Mouse (Mus musculus): ENCODE measurements around the gene Rtbdn.

The Rtbdn gene

DNA sequence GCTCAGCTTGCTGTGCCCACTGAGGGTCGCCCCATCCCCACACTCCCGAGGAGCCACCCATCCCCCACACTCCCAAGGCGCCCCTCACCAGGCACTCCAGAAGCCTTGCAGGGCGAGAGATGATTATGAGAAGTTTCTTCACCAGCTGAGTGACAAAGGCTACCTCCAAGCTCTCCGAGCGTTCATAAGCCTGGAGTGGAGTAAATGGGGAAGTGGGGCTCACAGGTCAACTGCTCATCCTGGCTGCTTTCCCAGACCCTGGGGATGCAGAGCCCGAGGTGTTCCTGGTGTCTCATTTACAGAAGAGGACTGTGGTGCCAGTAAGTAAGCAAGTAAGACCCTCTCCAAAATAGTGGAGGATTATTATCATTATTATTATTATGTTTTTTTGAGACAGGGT lies 21.2 kb upstream of the Rtbdn start:
- DNase-seq = no peak

GRCm38 (mm10) chr8:84927513-84927912 lies 19.3 kb upstream of the Rtbdn start:
- no peak for DNase-seq

DNA sequence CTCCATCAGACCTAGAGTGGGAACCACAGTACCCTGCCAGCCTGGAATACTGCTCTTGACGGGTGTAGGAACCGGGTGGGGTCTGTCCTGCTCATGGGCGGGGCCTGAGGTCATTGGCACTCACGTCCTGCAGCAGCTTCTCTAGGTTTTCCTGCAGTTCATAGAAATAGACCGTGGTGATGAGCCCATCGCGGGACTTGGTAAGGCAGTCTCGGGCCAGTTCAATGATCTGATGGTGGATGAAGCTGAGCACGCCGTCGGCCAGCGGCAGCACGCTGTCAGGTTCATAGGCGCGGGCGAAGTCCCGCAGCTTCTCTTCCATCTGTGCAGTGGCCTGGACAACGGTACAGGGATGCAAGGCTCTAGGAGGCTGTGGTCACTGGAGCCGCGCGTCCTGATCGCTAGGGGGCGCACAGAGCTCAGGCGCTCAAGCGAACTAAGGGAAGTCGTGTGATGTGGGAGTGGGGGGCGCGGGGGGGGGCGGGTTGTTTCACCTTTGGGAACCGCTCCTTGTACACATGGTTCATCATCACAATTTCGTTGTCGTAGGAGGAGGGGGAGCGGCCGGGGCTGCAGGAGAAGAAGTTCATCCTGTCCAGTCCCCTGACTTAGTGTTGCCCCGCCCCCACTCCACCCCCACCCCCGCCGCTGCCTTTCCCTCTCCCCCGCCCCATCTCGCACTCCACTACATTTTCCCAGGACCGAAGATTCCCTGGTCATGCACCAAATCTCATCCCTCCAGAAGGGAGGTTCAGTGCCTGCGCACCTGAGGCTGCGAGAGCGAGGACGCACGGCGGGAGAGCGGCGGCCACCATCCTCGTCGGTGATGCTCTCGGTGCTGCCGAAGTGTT lies 18.1 kb upstream of the Rtbdn start:
- peak; percentile 57 to 63 for DNase-seq

DNA sequence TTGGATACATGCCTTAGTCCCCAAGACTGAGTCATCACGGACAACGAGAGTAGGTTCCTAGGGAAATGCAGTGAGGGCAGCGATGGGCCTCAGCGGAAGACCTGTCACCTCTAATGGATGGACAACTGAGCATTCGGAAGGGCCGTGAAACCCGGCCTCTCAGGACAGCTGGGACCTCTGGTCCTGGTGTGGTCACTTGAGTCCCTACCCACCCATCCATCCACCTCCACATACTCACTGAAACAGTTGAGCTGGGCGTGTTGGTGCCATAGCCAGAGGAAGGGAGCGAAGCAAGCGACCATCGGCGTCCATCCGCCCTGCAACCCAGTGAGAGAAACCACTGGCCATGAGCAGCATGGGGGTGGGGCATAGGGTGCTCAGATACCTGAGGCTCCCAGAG lies 16.2 kb upstream of the Rtbdn start:
- no peak for DNase-seq

DNA sequence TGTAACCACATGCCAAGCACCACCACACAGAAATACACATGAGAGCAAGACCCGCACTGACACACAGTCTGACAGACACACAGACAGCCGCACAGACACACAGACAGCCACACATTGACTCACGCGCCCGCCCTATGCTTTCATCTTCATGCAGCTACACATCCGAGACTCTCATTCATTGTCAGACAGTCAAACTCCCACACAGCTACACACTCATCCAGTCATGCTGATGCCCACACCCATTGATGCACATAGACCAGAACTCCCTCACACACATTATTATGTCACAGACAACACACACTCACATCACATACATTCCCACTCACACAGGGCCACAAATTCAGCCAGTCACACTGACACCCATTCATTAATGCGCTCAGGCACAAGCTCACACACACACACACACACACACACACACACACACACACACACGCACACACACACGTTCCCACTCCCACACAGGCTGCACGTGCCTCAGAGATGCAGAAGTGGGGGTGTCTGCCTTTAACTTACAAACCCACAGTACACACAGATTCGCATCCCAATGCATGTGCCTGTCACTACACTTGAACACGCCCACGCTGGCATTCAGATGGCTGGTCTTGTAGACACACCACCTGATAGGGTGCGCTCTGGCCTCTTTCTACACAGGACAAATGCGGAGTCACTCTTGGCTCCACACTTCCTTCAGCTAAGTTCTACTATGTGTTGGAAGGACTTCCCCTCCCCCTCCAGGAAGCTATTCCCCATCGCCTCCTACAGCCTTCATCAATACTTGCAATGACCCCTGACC lies 12.8 kb upstream of the Rtbdn start:
- no peak for DNase-seq

DNA sequence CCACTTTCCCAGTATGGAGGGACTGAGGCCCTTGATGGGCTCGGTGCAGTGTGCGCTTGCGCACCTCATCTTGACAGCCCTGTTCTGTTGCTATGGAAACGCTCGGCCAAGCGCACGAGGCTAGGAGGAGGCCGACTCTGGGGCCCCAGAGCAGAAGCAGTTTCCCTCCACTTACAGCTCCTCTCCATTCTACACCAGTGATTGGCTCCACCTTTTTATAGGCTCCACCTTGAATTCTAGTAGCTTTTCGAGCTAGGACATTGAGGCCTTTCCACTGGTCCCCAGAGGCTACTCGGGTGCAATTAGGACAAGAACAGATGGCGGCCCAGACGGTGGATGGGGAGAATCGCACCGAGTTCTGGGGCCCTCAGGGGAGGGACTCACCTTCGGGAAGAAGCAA lies 11.9 kb upstream of the Rtbdn start:
- DNase-seq = no peak

DNA sequence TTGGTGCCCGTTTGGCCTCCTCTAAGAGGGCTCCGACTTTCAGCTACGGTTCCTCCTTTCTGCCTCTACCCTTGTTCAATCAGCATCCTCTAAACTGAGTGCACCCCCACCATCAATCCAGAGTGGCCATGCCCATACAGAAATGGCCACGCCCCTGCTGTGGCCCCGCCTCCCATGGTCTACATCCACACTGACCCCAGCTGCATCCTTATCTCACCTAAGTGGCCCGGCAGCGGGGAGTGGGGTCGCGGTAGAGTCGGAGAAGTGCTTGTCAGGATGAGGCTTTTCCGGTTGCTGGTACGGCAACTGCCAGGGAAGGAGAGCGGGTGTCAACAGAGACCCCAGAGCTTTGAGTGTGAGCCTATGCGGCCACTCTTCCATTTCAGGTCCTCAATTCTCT lies 11.3 kb upstream of the Rtbdn start:
- DNase-seq = no peak

DNA sequence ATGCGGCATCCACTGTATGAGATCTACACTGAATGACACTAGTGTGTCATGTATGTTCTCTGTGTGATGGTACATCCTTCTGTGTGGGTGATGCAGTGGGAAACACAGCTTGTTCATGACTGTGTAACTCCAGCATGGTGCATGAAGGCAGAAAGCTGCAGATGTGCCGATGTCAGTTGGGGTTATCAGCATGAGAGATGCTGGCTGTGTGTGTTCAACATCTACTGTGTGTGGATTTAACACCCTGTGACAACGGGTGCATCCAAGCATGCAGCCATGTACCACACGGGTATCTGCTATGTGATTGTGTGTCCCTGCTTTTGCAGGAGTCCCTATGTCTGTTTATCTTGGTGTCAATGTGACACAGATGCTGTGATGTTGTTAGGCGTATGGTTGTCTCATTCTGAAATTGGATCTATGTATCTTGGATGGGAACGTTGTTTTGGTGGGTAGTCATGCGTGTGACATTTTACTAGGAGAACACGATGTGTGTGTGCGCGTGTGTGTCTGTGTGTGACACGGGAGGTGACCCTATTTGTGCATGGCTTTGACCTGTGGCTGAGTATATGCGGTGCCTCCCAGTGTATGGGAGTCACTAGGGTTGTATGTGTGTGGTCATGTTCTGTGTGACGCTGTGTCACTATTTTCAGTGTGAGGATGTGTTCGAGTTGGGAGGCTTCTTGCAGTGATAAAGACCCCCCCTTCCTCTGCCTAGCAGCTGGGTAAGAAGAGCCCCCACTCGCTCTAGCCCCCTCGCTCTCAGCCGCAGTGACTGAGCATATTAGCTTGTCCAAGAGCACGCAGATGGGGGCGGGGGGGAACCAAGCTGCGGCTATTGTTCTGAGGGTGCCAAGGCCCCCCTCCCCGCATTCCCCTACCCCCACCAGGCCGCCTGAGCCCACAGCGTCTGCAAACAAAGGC lies 10.5 kb upstream of the Rtbdn start:
- DNase-seq = no peak

GRCm38 (mm10) chr8:84936962-84937546 lies 9.7 kb upstream of the Rtbdn start, which contains the start of gene Mast1:
Gene Mast1 (minus strand): TSS chr8:84937359.
- DNase-seq = peak; percentile 34 to 43

GRCm38 (mm10) chr8:84937620-84938485 lies 8.9 kb upstream of the Rtbdn start:
- no peak for DNase-seq

DNA sequence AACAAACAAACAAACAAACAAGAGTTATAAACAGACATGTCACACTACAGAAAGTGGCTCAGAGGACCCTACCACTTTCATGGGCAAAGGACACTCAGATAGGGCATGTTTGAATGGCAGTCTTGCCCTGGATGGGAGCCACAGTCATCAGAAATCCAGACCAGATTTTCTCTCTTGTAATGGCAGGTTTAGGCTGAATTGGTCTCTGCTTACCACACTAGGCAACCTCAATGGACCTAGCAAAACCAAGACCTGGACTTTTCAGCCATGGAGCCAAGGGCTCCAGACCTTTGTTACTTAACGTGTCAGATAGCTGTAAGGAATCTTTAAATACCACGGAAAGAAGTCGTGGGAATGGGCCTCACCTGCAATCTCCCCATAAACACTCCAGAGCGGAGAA lies 3.1 kb upstream of the Rtbdn start:
- no peak for DNase-seq

GRCm38 (mm10) chr8:84944478-84945160 lies 2.2 kb upstream of the Rtbdn start:
- DNase-seq = peak in 1 of 2 experiments; percentile 33

GRCm38 (mm10) chr8:84945235-84945632 lies 1.6 kb upstream of the Rtbdn start:
- no peak for DNase-seq

- no peak for DNase-seq
Observed at GRCm38 (mm10) chr8:84945633-84946527, 911 bp upstream of the Rtbdn start.

DNA sequence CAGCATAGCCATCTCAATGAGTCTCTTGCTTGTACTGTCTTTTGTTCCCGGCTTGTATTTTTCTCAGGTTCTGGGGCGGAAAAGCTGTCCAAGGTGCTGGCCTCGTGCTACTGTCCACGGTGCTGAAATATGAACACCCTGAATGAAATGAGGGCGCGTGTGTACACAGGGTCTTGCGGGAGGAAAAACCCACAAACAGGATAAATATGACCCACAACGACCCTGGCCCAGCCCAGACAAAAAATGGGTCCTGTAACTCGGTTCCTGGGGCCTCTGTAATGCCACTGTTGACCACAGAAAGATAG lies 402 bp downstream of the Rtbdn start:
- DNase-seq = no peak

DNA sequence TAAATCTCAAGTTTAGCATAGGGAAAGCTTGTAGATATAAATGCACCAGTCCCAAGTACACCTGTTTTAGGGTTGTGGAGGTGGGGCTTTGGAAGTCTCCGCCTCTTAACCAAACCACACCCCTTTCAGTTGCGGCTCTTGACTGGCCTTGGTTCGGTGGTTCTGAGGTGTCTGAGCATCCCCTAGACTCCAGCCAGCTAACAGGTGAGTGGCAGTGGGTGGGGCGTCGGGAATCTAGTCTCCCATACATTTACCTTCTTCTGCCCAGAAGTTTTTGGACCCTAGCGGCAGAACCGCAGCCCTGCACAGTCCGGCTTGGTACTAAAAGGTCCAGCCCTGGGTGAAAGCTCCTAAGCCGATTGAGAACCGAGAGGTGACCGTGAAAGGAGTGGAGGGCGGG lies 3.0 kb downstream of the Rtbdn start:
- DNase-seq = no peak

DNA sequence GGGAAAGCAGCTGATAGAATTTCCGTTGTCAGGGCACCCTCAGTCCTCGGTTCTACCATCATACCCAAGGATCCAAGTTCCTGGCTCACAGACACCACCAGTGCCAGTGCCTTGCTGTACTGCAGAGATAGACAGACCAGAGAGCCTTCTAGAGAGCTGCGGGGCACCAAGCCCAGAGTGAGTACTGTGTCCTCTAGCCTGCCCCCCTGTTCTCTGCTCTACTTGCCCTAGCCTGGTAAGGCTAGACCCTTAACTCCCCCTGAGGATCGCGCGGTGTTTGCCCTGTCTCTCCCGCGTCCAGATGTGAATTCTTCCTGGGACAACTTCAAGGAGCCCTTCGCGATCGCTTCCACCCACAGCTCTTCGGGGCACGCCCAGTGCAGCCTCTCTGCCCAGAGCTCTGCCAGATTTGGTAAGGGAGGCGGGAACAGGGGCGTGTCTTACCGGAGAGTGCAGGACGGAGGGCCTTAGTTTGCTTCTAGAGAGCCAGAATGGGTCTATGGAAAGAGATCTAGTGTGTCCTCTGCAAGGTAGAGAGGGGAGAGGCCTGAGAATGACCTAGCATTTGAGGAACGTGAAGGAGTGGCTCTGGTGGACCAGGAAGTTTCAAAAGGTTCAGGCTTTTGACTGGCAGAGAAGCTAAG lies 5.9 kb downstream of the Rtbdn start:
- peak; percentile 80 to 82 for DNase-seq

- DNase-seq = peak; percentile 52 to 67
Observed at GRCm38 (mm10) chr8:84956768-84957167, 10.0 kb downstream of the Rtbdn start.

- DNase-seq = no peak
Observed at GRCm38 (mm10) chr8:84959811-84960210, 13.0 kb downstream of the Rtbdn start.

Measured in lung, adult 18-20 months (tissue).